8 mouse cellular contexts compared by ENCODE assay signal in the genomic region with DNA sequence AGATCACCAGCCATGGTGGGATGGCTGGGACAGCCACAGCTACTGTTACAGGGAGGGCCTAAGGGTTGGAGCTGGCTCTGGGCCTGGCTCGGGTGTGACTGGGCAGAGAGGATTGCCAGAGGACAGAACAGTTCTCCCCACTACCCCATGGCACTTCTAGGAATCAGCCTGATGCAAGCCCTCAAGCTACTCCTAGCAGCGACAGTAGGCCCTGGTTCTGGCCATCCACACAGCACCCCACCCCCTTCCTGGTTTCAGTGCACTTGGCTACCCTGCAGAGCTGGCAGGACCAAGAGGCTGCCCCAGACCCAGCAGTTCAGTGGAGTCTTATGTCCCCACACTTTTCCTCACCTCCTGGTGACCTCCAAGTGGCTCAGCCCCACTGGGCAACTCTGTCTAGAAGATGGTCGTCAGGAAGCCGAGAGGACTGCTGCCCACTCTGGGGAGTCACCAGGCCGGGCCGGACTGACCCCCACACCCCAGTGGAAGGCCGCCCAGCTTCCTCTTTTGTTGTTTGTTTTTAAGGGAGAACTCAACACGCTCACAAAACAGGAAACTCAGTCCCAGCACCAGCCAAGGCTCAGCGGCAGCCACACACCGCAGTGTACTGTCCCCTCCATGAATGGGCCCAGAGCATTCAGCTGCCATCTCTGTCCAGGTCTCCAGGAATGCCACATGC. TPM values are rescaled to one million over a fixed set of nuclear protein-coding genes. Genes with fewer than 3 reads are reported as not detected.
A peak's percentile ranks its signal among the peaks of the same experiment; 100 is the strongest.
DNase-seq lines count a peak whose midpoint lies in the region; ATAC-seq and TF ChIP-seq lines count a peak whose summit lies in the region.

No protein-coding gene starts in this region.

- peak; percentile 71 for DNase-seq in adrenal gland, adult 2 months
- DNase-seq in adrenal gland, adult 18-20 months (ENCODE audit: low spot score in 2 of 2) = no peak
- no peak for DNase-seq in neural tube, embryonic 10.5 days (ENCODE audit: extremely low spot score, low spot score)
- DNase-seq in stomach, postnatal 0 days (ENCODE audit: low spot score) = no peak
- DNase-seq in left cerebral cortex, adult 9 months (ENCODE audit: low spot score in 2 of 2) = no peak
- DNase-seq in cerebellum, adult 11-12 months = no peak

- H3K27ac ChIP-seq in neural tube, embryonic 12.5 days = no peak overlapping the region
- peak overlapping the region; percentile 50 for H3K27ac ChIP-seq in lung, embryonic 15.5 days
- H3K27ac ChIP-seq in stomach, postnatal 0 days (replicated peaks) = peak overlapping the region; percentile 61; the same call in 1 of the 2 replicates

- H3K27me3 ChIP-seq in neural tube, embryonic 12.5 days (replicated peaks) = no peaks in the 10 kb centered on the region
- H3K27me3 ChIP-seq in lung, embryonic 15.5 days = no peaks in the 10 kb centered on the region
- H3K27me3 ChIP-seq in stomach, postnatal 0 days (ENCODE audit: control insufficient read depth, insufficient read depth, low read length) = no peaks in the 10 kb centered on the region

- ATAC-seq in neural tube, embryonic 12.5 days (ENCODE audit: low FRiP score, low read depth) = no peak
- no peak for ATAC-seq in lung, embryonic 15.5 days (ENCODE audit: borderline replicate concordance, extremely low read depth, low FRiP score, low TSS enrichment)
- no peak for ATAC-seq in stomach, postnatal 0 days (ENCODE audit: low FRiP score, low TSS enrichment)

- no peak for TF ChIP-seq CTCF in stomach, postnatal 0 days (IDR thresholded peaks at IDR 0.05; ENCODE audit: low read depth)

- no peak for TF ChIP-seq EP300 in stomach, postnatal 0 days (optimal IDR thresholded peaks at IDR 0.05)

- H3K4me1 ChIP-seq in neural tube, embryonic 12.5 days = peaks cover 87% of the 10 kb centered on the region
- peaks cover 97% of the 10 kb centered on the region for H3K4me1 ChIP-seq in lung, embryonic 15.5 days
- H3K4me1 ChIP-seq in stomach, postnatal 0 days (replicated peaks; ENCODE audit: control insufficient read depth, insufficient read depth) = peaks cover 28% of the 10 kb centered on the region

- peak overlapping the region; percentile 13; the same call in 1 of the 2 replicates for H3K4me3 ChIP-seq in neural tube, embryonic 12.5 days
- H3K4me3 ChIP-seq in lung, embryonic 15.5 days = no peak overlapping the region
- H3K4me3 ChIP-seq in stomach, postnatal 0 days (ENCODE audit: low read depth, low read length) = no peak overlapping the region

- no peak overlapping the region for H3K4me2 ChIP-seq in neural tube, embryonic 12.5 days (replicated peaks)
- no peak overlapping the region for H3K4me2 ChIP-seq in lung, embryonic 15.5 days
- no peak overlapping the region; the same call in 1 of the 2 replicates for H3K4me2 ChIP-seq in stomach, postnatal 0 days (replicated peaks; ENCODE audit: low read depth)

- no peaks in the 10 kb centered on the region for H3K9me3 ChIP-seq in neural tube, embryonic 12.5 days
- H3K9me3 ChIP-seq in lung, embryonic 15.5 days = no peaks in the 10 kb centered on the region
- no peaks in the 10 kb centered on the region for H3K9me3 ChIP-seq in stomach, postnatal 0 days (ENCODE audit: control insufficient read depth, low read length)

- WGBS in neural tube, embryonic 12.5 days = 87% methylated on average over 10 of the region's 10 CpGs
- WGBS in lung, embryonic 15.5 days = 58% methylated on average over 10 of the region's 10 CpGs
- WGBS in stomach, postnatal 0 days = 59% methylated on average over 10 of the region's 10 CpGs

- peaks cover 71% of the 10 kb centered on the region for H3K36me3 ChIP-seq in neural tube, embryonic 12.5 days
- H3K36me3 ChIP-seq in lung, embryonic 15.5 days = peaks cover 43% of the 10 kb centered on the region
- peaks cover 22% of the 10 kb centered on the region for H3K36me3 ChIP-seq in stomach, postnatal 0 days (ENCODE audit: control insufficient read depth, insufficient read depth, low read length)

- 0 out of 2 replicates have a peak overlapping the region, but pooled peaks have one; percentile 21 for H3K9ac ChIP-seq in neural tube, embryonic 12.5 days
- H3K9ac ChIP-seq in lung, embryonic 15.5 days = no peak overlapping the region
- peak overlapping the region; percentile 14; the same call in 1 of the 2 replicates for H3K9ac ChIP-seq in stomach, postnatal 0 days (ENCODE audit: low read length)

RNA-seq across cellular contexts. Expression of gene Akt1, which starts 6.9 kb away (rescaled TPM):
- total RNA-seq in adrenal gland, adult 2 months (2021) = 100 to 1,000 TPM; 267 to 369 TPM
- polyA plus RNA-seq in adrenal gland, adult 2 months (2012; rRNA removed) = 291 and 463 TPM in 2 replicates
- 100 to 1,000 TPM; 184 to 355 TPM for total RNA-seq in adrenal gland, adult 18-20 months (2021)
- 184 and 201 TPM in 2 replicates for polyA plus RNA-seq in neural tube, embryonic 12.5 days (2016; fragmentation: Nextera tagmentation; extraction: Ambion mirVana)
- 145 and 157 TPM in 2 replicates for polyA plus RNA-seq in lung, embryonic 15.5 days (2015; fragmentation: Nextera tagmentation; extraction: Ambion mirVana)
- 84.5 and 98.2 TPM in 2 replicates for polyA plus RNA-seq in stomach, postnatal 0 days (2015; fragmentation: Nextera tagmentation; extraction: Ambion mirVana)

RNA-seq across cellular contexts. Expression of gene Zbtb42, which starts 10.9 kb away (rescaled TPM):
- total RNA-seq in adrenal gland, adult 2 months (2021) = 10 to 100 TPM in 1 of 2 experiments, 1 to 10 TPM in 1; 5.5 to 15.8 TPM
- polyA plus RNA-seq in adrenal gland, adult 2 months (2012; rRNA removed) = 25.5 and 32.6 TPM in 2 replicates
- 1 to 10 TPM; 4.5 to 6.9 TPM for total RNA-seq in adrenal gland, adult 18-20 months (2021)
- polyA plus RNA-seq in neural tube, embryonic 12.5 days (2016; fragmentation: Nextera tagmentation; extraction: Ambion mirVana) = 4.0 and 5.4 TPM in 2 replicates
- polyA plus RNA-seq in lung, embryonic 15.5 days (2015; fragmentation: Nextera tagmentation; extraction: Ambion mirVana) = 11.4 TPM in 2 replicates
- 11.3 and 12.1 TPM in 2 replicates for polyA plus RNA-seq in stomach, postnatal 0 days (2015; fragmentation: Nextera tagmentation; extraction: Ambion mirVana)

RNA-seq across cellular contexts. Expression of gene Siva1, which starts 23.3 kb away (rescaled TPM):
- total RNA-seq in adrenal gland, adult 2 months (2021) = 10 to 100 TPM; 23.6 to 53.6 TPM
- polyA plus RNA-seq in adrenal gland, adult 2 months (2012; rRNA removed) = 49.1 and 67.3 TPM in 2 replicates
- total RNA-seq in adrenal gland, adult 18-20 months (2021) = 10 to 100 TPM; 36.6 to 43.6 TPM
- 108 and 130 TPM in 2 replicates for polyA plus RNA-seq in neural tube, embryonic 12.5 days (2016; fragmentation: Nextera tagmentation; extraction: Ambion mirVana)
- polyA plus RNA-seq in lung, embryonic 15.5 days (2015; fragmentation: Nextera tagmentation; extraction: Ambion mirVana) = 232 and 246 TPM in 2 replicates
- polyA plus RNA-seq in stomach, postnatal 0 days (2015; fragmentation: Nextera tagmentation; extraction: Ambion mirVana) = 91.5 and 97.1 TPM in 2 replicates

RNA-seq across cellular contexts. Expression of gene Adssl1, which starts 47.9 kb away (rescaled TPM):
- total RNA-seq in adrenal gland, adult 2 months (2021) = 10 to 100 TPM; 10.7 to 39.1 TPM
- 10.6 and 11.0 TPM in 2 replicates for polyA plus RNA-seq in adrenal gland, adult 2 months (2012; rRNA removed)
- 10 to 100 TPM; 17.1 to 31.3 TPM for total RNA-seq in adrenal gland, adult 18-20 months (2021)
- polyA plus RNA-seq in neural tube, embryonic 12.5 days (2016; fragmentation: Nextera tagmentation; extraction: Ambion mirVana) = 3.2 and 3.7 TPM in 2 replicates
- 8.3 and 9.3 TPM in 2 replicates for polyA plus RNA-seq in lung, embryonic 15.5 days (2015; fragmentation: Nextera tagmentation; extraction: Ambion mirVana)
- polyA plus RNA-seq in stomach, postnatal 0 days (2015; fragmentation: Nextera tagmentation; extraction: Ambion mirVana) = 4.7 and 6.4 TPM in 2 replicates

RNA-seq across cellular contexts. Expression of gene Cep170b, which starts 52.5 kb away (rescaled TPM):
- 10 to 100 TPM; 48.8 to 52.1 TPM for total RNA-seq in adrenal gland, adult 2 months (2021)
- polyA plus RNA-seq in adrenal gland, adult 2 months (2012; rRNA removed) = 49.0 and 52.5 TPM in 2 replicates
- total RNA-seq in adrenal gland, adult 18-20 months (2021) = 10 to 100 TPM; 36.4 to 48.5 TPM
- 22.2 and 23.2 TPM in 2 replicates for polyA plus RNA-seq in neural tube, embryonic 12.5 days (2016; fragmentation: Nextera tagmentation; extraction: Ambion mirVana)
- 18.6 and 20.8 TPM in 2 replicates for polyA plus RNA-seq in lung, embryonic 15.5 days (2015; fragmentation: Nextera tagmentation; extraction: Ambion mirVana)
- polyA plus RNA-seq in stomach, postnatal 0 days (2015; fragmentation: Nextera tagmentation; extraction: Ambion mirVana) = 20.7 and 21.2 TPM in 2 replicates
